Mouse (Mus musculus) midbrain, embryonic 11.5 days (tissue): Measurements from ENCODE around the gene Gm45234. TPM values are rescaled to one million over a fixed set of nuclear protein-coding genes. Genes with fewer than 3 reads are reported as not detected.

ENCODE experiments used
- ATAC-seq: fragments of 200-750 bp; cut with Nextera tagmentation; 2 replicates; pipeline ENCODE4 v1.8.0; 2017; ENCODE audit warnings: moderate TSS enrichment, moderate library complexity; ENCODE audit not compliant: low FRiP score
- DNase-seq: peaks from one replicate; pipeline ENCODE4 v3.0.0; 2015; ENCODE audit warnings: low spot score; ENCODE audit errors: missing footprints
- H3K27ac ChIP-seq: fragments of 300-500 bp; sonication (generic); 2 replicates; pipeline ENCODE4 v1.5.1; 2014; ENCODE audit warnings: low read depth, low read length
- H3K27me3 ChIP-seq: fragments of 300-500 bp; sonication (generic); 2 replicates; pipeline ENCODE4 v1.6.1; 2014; ENCODE audit warnings: mild to moderate bottlenecking, low read length, moderate library complexity, mixed read lengths; ENCODE audit not compliant: control insufficient read depth, insufficient read depth
- H3K36me3 ChIP-seq: fragments of 300-500 bp; sonication (generic); 2 replicates; pipeline ENCODE4 v1.6.1; 2014; ENCODE audit warnings: mild to moderate bottlenecking, low read length, moderate library complexity, mixed read lengths; ENCODE audit not compliant: control insufficient read depth, insufficient read depth
- H3K4me1 ChIP-seq: fragments of 300-500 bp; sonication (generic); 2 replicates; pipeline ENCODE4 v1.6.1; 2014; ENCODE audit warnings: low read length; ENCODE audit not compliant: control insufficient read depth, insufficient read depth
- H3K4me2 ChIP-seq: fragments of 300-500 bp; sonication (generic); 2 replicates; pipeline ENCODE4 v1.6.1; 2014; ENCODE audit warnings: mild to moderate bottlenecking, moderate library complexity
- H3K4me3 ChIP-seq: fragments of 300-500 bp; sonication (generic); 2 replicates; pipeline ENCODE4 v1.5.1; 2014; ENCODE audit warnings: low read depth, low read length
- H3K9ac ChIP-seq: fragments of 300-500 bp; sonication (generic); 2 replicates; pipeline ENCODE4 v1.6.1; 2014; ENCODE audit warnings: low read length
- H3K9me3 ChIP-seq: fragments of 300-500 bp; sonication (generic); 2 replicates; pipeline ENCODE4 v1.6.1; 2016; ENCODE audit warnings: low read length; ENCODE audit not compliant: control insufficient read depth
- WGBS: fragments of 180-500 bp; shearing (Covaris S2); extraction: QIAGEN DNeasy Blood & Tissue Kit; methylation state at CpG from one replicate; pipeline ENCODE4 v1.1.7; 2014; 5-methylcytosine and 5-hydroxymethylcytosine counted together
- polyA plus RNA-seq: library from polyadenylated mRNA; unstranded; fragments of >200 nt; fragmentation: Nextera tagmentation; extraction: Ambion mirVana; gene quantifications from 2 replicates; pipeline ENCODE4 v1.2.1, GENCODE M21; 2014

Gene Gm45234
- polyA plus RNA-seq, 1 experiment from 2014 or later = not detected

DNA sequence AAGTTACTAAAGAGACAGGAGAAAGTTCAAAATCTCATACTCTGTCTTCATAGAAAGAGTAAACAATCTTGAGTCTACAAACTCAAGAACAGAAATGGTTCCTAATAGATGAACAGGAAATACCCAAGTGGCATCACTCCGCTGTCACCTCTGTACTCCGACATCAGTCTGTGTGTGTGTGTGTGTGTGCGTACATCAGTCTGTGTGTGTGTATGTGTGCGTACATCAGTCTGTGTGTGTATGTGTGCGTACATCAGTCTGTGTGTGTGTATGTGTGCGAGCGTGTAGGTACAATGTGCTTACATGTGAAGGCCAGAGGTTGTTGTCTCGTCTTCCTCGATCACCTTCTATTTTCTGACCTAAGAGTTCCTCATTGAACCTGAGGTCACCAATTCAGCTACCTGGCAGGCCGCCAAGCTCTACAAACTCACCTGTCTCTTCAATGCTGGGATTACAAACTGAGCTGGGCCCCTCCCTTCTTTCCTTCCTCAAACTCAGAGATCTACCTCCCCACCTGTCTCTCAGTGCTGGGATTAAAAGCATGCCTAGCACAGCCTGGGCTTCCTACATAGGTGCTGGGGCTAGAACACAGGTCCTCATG lies 47.4 kb downstream of the Gm45234 start:
- Histone ChIP-seq H3K27me3 (no peaks in the 10 kb centered on the region), H3K36me3 (peaks cover 18% of the 10 kb centered on the region), H3K4me3 (no peak overlapping the region), H3K4me2 (no peak overlapping the region), H3K4me1 (peaks cover 14% of the 10 kb centered on the region), H3K9ac (no peak overlapping the region), H3K27ac (no peak overlapping the region), H3K9me3 (no peaks in the 10 kb centered on the region)
- WGBS = 96% methylated on average over 10 of the region's 10 CpGs
- no peak for DNase-seq
- ATAC-seq = no peak

DNA sequence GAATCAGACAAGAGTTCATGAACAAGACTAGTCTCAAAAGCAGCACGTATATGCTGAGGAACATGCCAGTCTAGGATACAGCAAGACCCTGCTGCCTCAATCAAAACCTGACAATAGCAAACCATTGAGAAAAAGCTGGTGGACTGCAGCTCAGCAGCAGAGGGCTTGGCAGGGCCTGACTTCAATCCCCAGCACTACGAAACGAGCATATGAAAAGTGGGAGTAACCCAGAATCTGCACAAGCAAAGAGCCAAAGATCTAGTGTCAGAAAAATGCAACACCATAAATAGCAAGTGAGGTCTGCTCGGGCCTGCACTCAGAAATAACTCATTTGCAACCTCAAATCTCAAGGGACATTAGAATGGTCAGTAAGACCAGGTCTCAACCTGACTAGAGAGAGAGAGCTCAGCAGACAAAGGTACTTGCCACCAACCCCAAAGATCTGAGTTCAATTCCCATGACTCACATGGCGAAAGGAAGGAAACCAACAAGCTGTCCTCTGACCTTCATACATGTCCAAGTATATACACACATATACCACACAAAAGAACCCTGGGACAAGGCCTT lies 49.7 kb downstream of the Gm45234 start:
- Histone ChIP-seq H3K4me1 (peaks cover 6% of the 10 kb centered on the region), H3K36me3 (peaks cover 20% of the 10 kb centered on the region), H3K27me3 (no peaks in the 10 kb centered on the region), H3K27ac (no peak overlapping the region), H3K4me3 (no peak overlapping the region), H3K4me2 (no peak overlapping the region), H3K9me3 (no peaks in the 10 kb centered on the region), H3K9ac (no peak overlapping the region)
- WGBS = 92% methylated on average over 5 of the region's 5 CpGs
- ATAC-seq = no peak
- no peak for DNase-seq

DNA sequence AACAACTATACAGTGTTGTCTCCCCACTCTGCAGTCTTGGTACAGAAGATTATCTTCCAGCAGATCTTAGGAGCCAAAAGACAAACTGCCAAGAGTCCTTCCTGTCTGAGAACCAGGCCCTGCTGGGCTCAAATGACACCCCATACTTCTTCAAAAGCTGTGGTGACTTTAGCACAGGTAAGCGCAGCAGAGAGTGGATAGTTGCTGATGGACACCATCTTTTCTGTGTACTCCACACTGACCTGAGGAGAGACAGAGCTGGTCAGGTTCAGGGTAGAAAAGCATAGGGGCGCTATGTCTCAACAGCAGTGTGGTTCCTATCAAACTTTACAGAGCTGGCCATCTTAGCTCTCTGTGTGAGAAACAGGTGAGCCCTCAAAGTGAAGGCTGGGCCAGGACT lies 51.4 kb downstream of the Gm45234 start:
- no peaks in the 10 kb centered on the region for H3K9me3 ChIP-seq
- peak; percentile 56 for DNase-seq
- 92% methylated on average over 2 of the region's 2 CpGs for WGBS
- H3K4me2 ChIP-seq = no peak overlapping the region
- no peak overlapping the region for H3K4me3 ChIP-seq
- H3K27ac ChIP-seq = no peak overlapping the region
- peaks cover 20% of the 10 kb centered on the region for H3K36me3 ChIP-seq
- no peak overlapping the region for H3K9ac ChIP-seq
- H3K4me1 ChIP-seq = no peaks in the 10 kb centered on the region
- no peak for ATAC-seq
- H3K27me3 ChIP-seq = no peaks in the 10 kb centered on the region

DNA sequence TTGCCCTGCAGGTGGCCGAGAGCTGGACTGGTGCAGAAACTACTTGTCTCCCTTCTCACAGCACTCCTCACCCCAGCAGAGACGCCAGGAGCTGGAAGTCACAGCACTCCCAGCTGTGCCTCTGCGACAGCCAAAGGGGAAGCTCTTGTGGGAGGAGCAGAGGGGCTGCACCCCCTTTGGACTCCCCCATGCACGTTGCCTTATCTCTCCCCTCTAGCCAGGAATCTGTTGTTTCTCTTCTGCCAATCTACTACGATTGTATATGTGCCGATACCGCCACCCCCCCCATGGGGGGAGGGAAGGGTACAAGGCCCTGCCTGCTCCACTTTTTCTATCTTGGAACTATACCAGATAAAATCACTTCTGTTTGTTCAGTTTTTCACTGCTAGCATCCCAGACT lies 52.0 kb downstream of the Gm45234 start:
- 89% methylated on average over 7 of the region's 7 CpGs for WGBS
- no peak for ATAC-seq

DNA sequence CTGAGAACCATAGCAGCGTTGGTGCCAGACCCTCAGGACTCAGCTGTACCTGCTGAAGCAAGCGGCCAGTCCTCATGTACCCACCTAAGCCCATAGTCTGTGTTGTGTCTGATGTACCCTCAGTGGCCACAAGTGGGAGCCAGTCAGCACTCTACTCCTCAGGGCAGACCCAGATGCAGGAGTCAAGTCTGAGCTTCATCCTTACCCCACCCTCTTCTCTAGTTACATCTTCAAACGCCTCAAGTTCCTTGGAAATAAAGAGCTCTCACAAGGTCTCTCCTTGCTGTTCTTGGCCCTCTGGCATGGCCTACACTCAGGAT lies 53.1 kb downstream of the Gm45234 start:
- peaks cover 20% of the 10 kb centered on the region for H3K36me3 ChIP-seq

More for the DNA sequence above, 52.0 kb downstream of the Gm45234 start:
- no peak overlapping the region for H3K4me2 ChIP-seq
- no peak overlapping the region for H3K9ac ChIP-seq
- peaks cover 20% of the 10 kb centered on the region for H3K36me3 ChIP-seq
- H3K4me1 ChIP-seq = no peaks in the 10 kb centered on the region
- H3K9me3 ChIP-seq = no peaks in the 10 kb centered on the region
- no peak overlapping the region for H3K4me3 ChIP-seq
- peak; percentile 39 for DNase-seq
- H3K27me3 ChIP-seq = no peaks in the 10 kb centered on the region
- H3K27ac ChIP-seq = no peak overlapping the region

DNA sequence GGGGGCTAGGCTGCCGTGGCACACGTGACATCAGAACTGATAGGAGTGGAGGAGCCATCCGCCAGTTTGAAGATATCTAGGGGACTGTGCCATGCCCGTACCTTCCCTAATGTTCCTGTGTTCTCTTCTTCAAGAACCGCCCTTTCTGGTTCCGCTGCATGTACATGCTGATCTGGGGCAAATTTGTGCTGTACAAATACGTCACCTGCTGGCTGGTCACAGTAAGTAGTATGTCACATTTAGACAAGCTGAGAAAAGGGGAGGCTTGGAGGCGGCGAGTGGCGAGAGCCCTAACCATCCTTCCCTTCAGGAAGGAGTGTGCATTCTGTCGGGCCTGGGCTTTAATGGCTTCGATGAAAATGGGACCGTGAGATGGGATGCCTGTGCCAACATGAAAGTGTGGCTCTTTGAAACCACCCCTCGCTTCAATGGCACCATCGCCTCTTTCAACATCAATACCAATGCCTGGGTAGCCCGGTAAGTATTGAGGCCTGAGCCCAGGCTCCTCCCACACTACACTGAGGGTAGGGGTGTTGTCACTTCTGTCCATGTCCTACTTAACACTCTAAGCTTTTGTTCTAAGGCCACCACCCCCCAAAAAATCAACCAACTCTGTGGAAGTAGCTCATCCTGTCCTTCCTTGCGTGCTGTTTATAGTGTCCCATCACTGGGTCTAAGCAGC lies 53.6 kb downstream of the Gm45234 start:
- H3K27me3 ChIP-seq = no peaks in the 10 kb centered on the region
- no peaks in the 10 kb centered on the region for H3K9me3 ChIP-seq
- H3K4me1 ChIP-seq = no peaks in the 10 kb centered on the region
- no peak overlapping the region for H3K27ac ChIP-seq
- no peak overlapping the region for H3K4me3 ChIP-seq
- no peak overlapping the region for H3K4me2 ChIP-seq
- H3K36me3 ChIP-seq = peaks cover 20% of the 10 kb centered on the region
- H3K9ac ChIP-seq = no peak overlapping the region
- 97% methylated on average over 17 of the region's 17 CpGs for WGBS
- peak; percentile 81 for DNase-seq
- ATAC-seq = peak; percentile 43

More for the DNA sequence above, 53.1 kb downstream of the Gm45234 start:
- no peaks in the 10 kb centered on the region for H3K27me3 ChIP-seq
- H3K4me2 ChIP-seq = no peak overlapping the region
- H3K9ac ChIP-seq = no peak overlapping the region
- WGBS = 54% methylated on average over 3 of the region's 3 CpGs
- peak; percentile 78 for ATAC-seq
- H3K4me1 ChIP-seq = no peaks in the 10 kb centered on the region
- no peak overlapping the region for H3K27ac ChIP-seq
- H3K9me3 ChIP-seq = no peaks in the 10 kb centered on the region
- no peak overlapping the region for H3K4me3 ChIP-seq
- peak; percentile 91 for DNase-seq

DNA sequence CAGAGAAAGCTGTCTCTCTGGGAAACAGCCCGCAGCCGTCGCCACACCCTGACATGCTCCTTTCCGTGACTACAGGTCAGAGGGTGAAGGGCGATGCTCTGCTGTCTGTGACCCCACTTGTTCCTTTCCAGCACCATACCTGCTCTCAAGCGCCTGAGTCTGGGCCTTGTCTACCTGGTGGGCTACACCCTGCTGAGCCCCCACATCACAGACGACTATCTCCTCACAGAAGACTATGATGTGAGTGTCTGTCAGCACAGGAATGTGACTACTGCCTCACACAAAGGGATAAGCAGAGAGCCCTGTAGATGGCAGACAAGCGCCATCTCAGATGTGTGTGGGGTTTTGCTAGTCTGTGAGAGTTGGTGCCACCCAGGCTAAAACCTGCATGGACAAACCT lies 54.5 kb downstream of the Gm45234 start:
- Histone ChIP-seq H3K4me1 (no peaks in the 10 kb centered on the region), H3K27ac (no peak overlapping the region), H3K4me3 (no peak overlapping the region), H3K36me3 (peaks cover 20% of the 10 kb centered on the region), H3K9me3 (no peaks in the 10 kb centered on the region), H3K27me3 (no peaks in the 10 kb centered on the region), H3K9ac (no peak overlapping the region), H3K4me2 (no peak overlapping the region)
- DNase-seq (peak; percentile 80), ATAC-seq (0 out of 2 replicates have a peak, but pooled peaks have one; percentile 23)
- whole genome bisulfite sequencing = 78% methylated on average over 8 of the region's 8 CpGs

DNA sequence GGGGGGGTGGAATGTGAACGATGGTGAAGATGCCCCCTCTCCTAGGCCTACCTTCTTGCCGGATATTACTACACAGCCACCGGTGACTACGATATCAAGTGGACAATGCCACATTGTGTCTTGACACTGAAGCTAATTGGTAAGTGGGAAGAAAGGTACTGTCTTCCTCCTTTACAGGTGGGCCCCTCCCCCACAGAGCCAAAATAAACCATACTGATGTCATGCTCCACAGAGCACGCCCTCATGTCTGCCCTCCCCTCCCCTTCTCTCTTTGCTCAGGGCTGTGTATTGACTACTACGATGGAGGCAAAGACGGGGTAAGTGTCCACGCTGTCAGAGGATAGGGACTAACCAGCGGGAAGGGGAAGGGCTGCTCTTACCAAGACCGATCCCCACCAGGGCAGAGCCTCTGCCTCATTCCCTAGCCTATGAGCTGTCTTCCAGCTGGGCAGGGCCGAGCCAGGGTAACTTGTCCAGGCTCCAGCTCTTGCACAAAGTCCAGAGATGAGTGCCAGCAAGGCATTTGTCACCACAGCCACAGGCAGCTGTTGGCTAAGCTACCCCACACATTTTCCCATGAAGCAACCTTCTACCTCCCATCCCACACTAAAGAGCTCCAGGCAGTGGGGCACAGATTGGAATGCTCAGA lies 55.7 kb downstream of the Gm45234 start:
- H3K27me3 ChIP-seq = no peaks in the 10 kb centered on the region
- no peak overlapping the region for H3K4me2 ChIP-seq
- peak; percentile 53 for DNase-seq
- no peak overlapping the region for H3K4me3 ChIP-seq
- no peak overlapping the region for H3K9ac ChIP-seq
- no peaks in the 10 kb centered on the region for H3K9me3 ChIP-seq
- H3K27ac ChIP-seq = no peak overlapping the region
- WGBS = 85% methylated on average over 11 of the region's 11 CpGs
- no peaks in the 10 kb centered on the region for H3K4me1 ChIP-seq
- ATAC-seq = no peak
- H3K36me3 ChIP-seq = peaks cover 15% of the 10 kb centered on the region

DNA sequence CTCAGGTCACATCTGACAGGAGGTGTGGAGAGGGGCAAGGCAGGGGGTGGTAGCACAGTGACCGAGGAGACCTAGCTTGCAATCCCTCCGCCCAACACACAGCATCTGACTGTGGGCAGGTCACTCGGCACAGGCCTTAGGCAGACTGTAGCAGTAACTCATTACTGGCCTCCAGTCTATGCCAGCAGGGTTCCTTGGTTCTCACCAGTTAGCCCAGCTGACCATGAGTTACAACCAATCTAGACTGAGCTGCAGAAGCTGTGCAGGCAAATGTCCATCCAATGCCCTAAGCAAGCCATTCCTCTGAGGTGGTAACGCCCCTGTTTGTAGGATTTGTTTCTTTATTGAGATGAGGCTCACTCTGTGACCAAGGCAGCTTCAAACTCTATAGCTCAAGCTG lies 56.5 kb downstream of the Gm45234 start:
- no peak overlapping the region for H3K4me3 ChIP-seq
- no peak overlapping the region for H3K9ac ChIP-seq
- WGBS = 79% methylated on average over 4 of the region's 4 CpGs
- DNase-seq = peak; percentile 78
- no peak for ATAC-seq
- H3K4me2 ChIP-seq = no peak overlapping the region
- H3K9me3 ChIP-seq = no peaks in the 10 kb centered on the region
- peaks cover 9% of the 10 kb centered on the region for H3K36me3 ChIP-seq
- no peak overlapping the region for H3K27ac ChIP-seq
- no peaks in the 10 kb centered on the region for H3K4me1 ChIP-seq
- H3K27me3 ChIP-seq = no peaks in the 10 kb centered on the region
